Mouse (Mus musculus): ENCODE results near the gene Tpst1.

- TF ChIP-seq CTCF (IDR thresholded peaks at IDR 0.05; ENCODE audit: extremely low read depth, insufficient read depth, insufficient read length, insufficient replicate concordance) = no peak
- TF ChIP-seq POLR2A (IDR thresholded peaks at IDR 0.05; ENCODE audit: low read depth, low read length) = no peak
Measured at GRCm38 (mm10) chr5:130076396-130076795, 3.3 kb downstream of the Tpst1 start.

Measured in spleen, adult 2 months (tissue).